In the genomic region with DNA sequence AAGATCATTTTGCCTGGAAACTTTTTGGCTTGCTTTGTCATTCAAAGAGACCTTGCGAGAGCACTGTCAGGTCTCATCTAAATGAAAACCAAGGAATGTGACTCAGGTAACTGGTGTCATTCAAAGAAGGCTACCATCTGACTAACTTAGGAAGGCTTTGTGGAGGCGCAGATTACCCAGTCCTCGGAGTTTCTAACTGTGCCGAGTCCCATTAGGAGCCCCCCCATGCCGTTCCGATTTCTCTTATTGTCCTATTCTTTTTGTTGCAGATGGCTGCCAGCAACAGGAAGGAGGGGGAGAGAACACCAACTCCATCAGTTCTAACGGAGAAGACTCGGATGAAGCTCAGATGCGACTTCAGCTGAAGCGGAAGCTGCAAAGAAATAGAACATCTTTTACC, we compare ENCODE assay signal across 20 mouse cellular contexts. TPM values are rescaled to one million over a fixed set of nuclear protein-coding genes. Genes with fewer than 3 reads are reported as not detected.
DNase-seq lines count a peak whose midpoint lies in the region; ATAC-seq lines count a peak whose summit lies in the region.
"Had no signal": no experiment of that assay in that cellular context is flagged by ENCODE, and none has a peak within 500 bp of the region (broad histone marks: within the 10 kb centered on the region; RNA-seq: fewer than 3 reads in every experiment).

No protein-coding gene starts in this region.

- H3K27me3 ChIP-seq in midbrain, embryonic 14.5 days (ENCODE audit: control insufficient read depth, insufficient read depth, low read length) = peaks cover 78% of the 10 kb centered on the region
- H3K27me3 ChIP-seq in midbrain, embryonic 15.5 days (replicated peaks) = peaks cover 78% of the 10 kb centered on the region
- H3K27me3 ChIP-seq in forebrain, embryonic 11.5 days (ENCODE audit: control insufficient read depth, insufficient read depth, low read length) = peaks cover 4% of the 10 kb centered on the region; the same call in 1 of the 2 replicates

- WGBS in midbrain, embryonic 14.5 days = 4% methylated on average over 10 of the region's 10 CpGs
- WGBS in midbrain, embryonic 15.5 days = 6% methylated on average over 10 of the region's 10 CpGs
- 14% methylated on average over 10 of the region's 10 CpGs for WGBS in forebrain, embryonic 11.5 days

- no peak for ATAC-seq in midbrain, embryonic 14.5 days (ENCODE audit: low FRiP score, low TSS enrichment)
- ATAC-seq in midbrain, embryonic 15.5 days (replicated peaks) = no peak
- no peak for ATAC-seq in forebrain, embryonic 11.5 days (replicated peaks; ENCODE audit: low FRiP score)
- ATAC-seq in monocyte, adult 5-6 weeks (replicated peaks; ENCODE audit: insufficient number of reproducible peaks, low FRiP score, low TSS enrichment, poor library complexity, severe bottlenecking) = no peak

- no peak overlapping the region; the same call in 1 of the 2 replicates for H3K4me2 ChIP-seq in midbrain, embryonic 14.5 days (ENCODE audit: low read length)
- H3K4me2 ChIP-seq in midbrain, embryonic 15.5 days = no peak overlapping the region
- no peak overlapping the region for H3K4me2 ChIP-seq in forebrain, embryonic 11.5 days (ENCODE audit: low read depth, low read length, severe bottlenecking)
- H3K4me2 ChIP-seq: limb, embryonic 12.5 days; liver, embryonic 15.5 days had no signal

- H3K36me3 ChIP-seq in midbrain, embryonic 14.5 days (ENCODE audit: control insufficient read depth, insufficient read depth, low read length) = no peaks in the 10 kb centered on the region
- no peaks in the 10 kb centered on the region for H3K36me3 ChIP-seq in midbrain, embryonic 15.5 days (replicated peaks)
- H3K36me3 ChIP-seq in forebrain, embryonic 11.5 days (ENCODE audit: control insufficient read depth, insufficient read depth, low read length) = peaks cover 7% of the 10 kb centered on the region; the same call in 1 of the 2 replicates
- H3K36me3 ChIP-seq: limb, embryonic 12.5 days; liver, embryonic 15.5 days had no signal

- no peaks in the 10 kb centered on the region for H3K9me3 ChIP-seq in midbrain, embryonic 14.5 days (ENCODE audit: control insufficient read depth, low read length)
- H3K9me3 ChIP-seq in midbrain, embryonic 15.5 days = no peaks in the 10 kb centered on the region
- H3K9me3 ChIP-seq in forebrain, embryonic 11.5 days (ENCODE audit: control insufficient read depth, low read length) = no peaks in the 10 kb centered on the region
- H3K9me3 ChIP-seq: G1E; limb, embryonic 12.5 days; liver, embryonic 15.5 days had no signal

- DNase-seq in cerebellum, postnatal 25 days = peak; percentile 31 to 34
- DNase-seq in cerebellum, postnatal 36 days = no peak
- peak; percentile 20 for DNase-seq in midbrain, embryonic 14.5 days
- DNase-seq in forebrain, embryonic 11.5 days (ENCODE audit: low spot score) = peak; percentile 50
- no peak for DNase-seq in ovary, adult 18-20 months (ENCODE audit: low spot score)
- no peak for DNase-seq in left cerebral cortex, adult 18-20 months (ENCODE audit: low spot score in 2 of 2)
- DNase-seq: adrenal gland, postnatal 10 days; B cell, adult 2 months; kidney, adult 2 months; kidney, postnatal 25 days; lung, postnatal 10 days; right cerebral cortex, postnatal 25 days had no signal

- H3K4me3 ChIP-seq in midbrain, embryonic 14.5 days (replicated peaks; ENCODE audit: low read depth, low read length) = no peak overlapping the region
- H3K4me3 ChIP-seq in midbrain, embryonic 15.5 days = no peak overlapping the region
- no peak overlapping the region for H3K4me3 ChIP-seq in forebrain, embryonic 11.5 days (ENCODE audit: low read depth, low read length)
- H3K4me3 ChIP-seq: limb, embryonic 12.5 days; liver, embryonic 15.5 days; megakaryocyte, embryonic 14.5 days had no signal

- 0 out of 2 replicates have a peak, but pooled peaks cover 5% of the 10 kb centered on the region for H3K4me1 ChIP-seq in midbrain, embryonic 14.5 days (ENCODE audit: control insufficient read depth, insufficient read depth, low read length)
- H3K4me1 ChIP-seq in midbrain, embryonic 15.5 days = peaks cover 19% of the 10 kb centered on the region
- H3K4me1 ChIP-seq in forebrain, embryonic 11.5 days (replicated peaks; ENCODE audit: control insufficient read depth, insufficient read depth, low read length) = peaks cover 32% of the 10 kb centered on the region

- H3K9ac ChIP-seq in midbrain, embryonic 14.5 days (replicated peaks; ENCODE audit: low read length) = no peak overlapping the region
- H3K9ac ChIP-seq in midbrain, embryonic 15.5 days = no peak overlapping the region
- H3K9ac ChIP-seq in forebrain, embryonic 11.5 days (ENCODE audit: low read length) = no peak overlapping the region
- H3K9ac ChIP-seq: limb, embryonic 12.5 days; liver, embryonic 15.5 days had no signal

- H3K27ac ChIP-seq in midbrain, embryonic 14.5 days (replicated peaks; ENCODE audit: low read depth, low read length) = no peak overlapping the region
- H3K27ac ChIP-seq in midbrain, embryonic 15.5 days = no peak overlapping the region
- no peak overlapping the region for H3K27ac ChIP-seq in forebrain, embryonic 11.5 days (ENCODE audit: low read depth, low read length)
- H3K27ac ChIP-seq: limb, embryonic 12.5 days; liver, embryonic 15.5 days had no signal

RNA-seq across cellular contexts. Expression of gene Pax6, which starts 22.6 kb away (rescaled TPM):
- 20.7 and 22.9 TPM in 2 replicates for polyA plus RNA-seq in midbrain, embryonic 14.5 days (2014; fragmentation: Nextera tagmentation; extraction: Ambion mirVana)
- 22.5 and 23.3 TPM in 2 replicates for polyA plus RNA-seq in midbrain, embryonic 15.5 days (2015; fragmentation: Nextera tagmentation; extraction: Ambion mirVana)
- polyA plus RNA-seq in forebrain, embryonic 11.5 days (2014; fragmentation: Nextera tagmentation; extraction: Ambion mirVana) = 97.2 and 103 TPM in 2 replicates
- not detected in 3 replicates for total RNA-seq in monocyte, adult 5-6 weeks (2017)
- 10 to 100 TPM in 1 of 2 experiments, 1 to 10 TPM in 1; 8.8 to 10.3 TPM for total RNA-seq in left cerebral cortex, adult 18-20 months (2021)
- total RNA-seq: gastrocnemius, adult 18-20 months; heart, adult 8-10 months had no signal
- polyA plus RNA-seq: kidney, adult 2 months; limb, embryonic 12.5 days; liver, embryonic 15.5 days had no signal

Comparison
In these comparisons a context has a peak if more than half of its experiments do, and no peak if none do; other contexts are left out.
1. DNase-seq: peak in cerebellum, postnatal 25 days (2 of 2), midbrain, embryonic 14.5 days (single experiment) and forebrain, embryonic 11.5 days (single experiment); none in cerebellum, postnatal 36 days (0 of 2), ovary, adult 18-20 months (single experiment) and left cerebral cortex, adult 18-20 months (0 of 2).